Mouse (Mus musculus) E14TG2a.4 (cell line): ENCODE measurements around the gene Dock4.

Experiments used
- CTCF ChIP-seq: conservative IDR thresholded peaks from 2 replicates; pipeline ENCODE4 v1.5.1; 2014; ENCODE audit warnings: low read length
- POU5F1 ChIP-seq: IDR thresholded peaks from 2 replicates; pipeline ENCODE4 v1.6.1; 2014; ENCODE audit warnings: low read length, borderline replicate concordance

- TF ChIP-seq CTCF (no peak), POU5F1 (no peak)
Observed at GRCm38 (mm10) chr12:40712235-40712634, 266.5 kb downstream of the Dock4 start.
